Mouse (Mus musculus) embryonic facial prominence, embryonic 11.5 days (tissue): ENCODE measurements at regions not wholly inside any gene's neighbourhood (a gene's known extent, or its start where the extent isn't known, plus 50 kb on each side); places are given as distances from the start of the nearest gene placed in this dataset.

Experiments used
- ATAC-seq: fragments of 200-750 bp; cut with Nextera tagmentation; replicated peaks from 2 replicates; pipeline ENCODE4 v1.8.0; 2017; ENCODE audit warnings: low read depth; ENCODE audit not compliant: insufficient number of reproducible peaks, low FRiP score, low TSS enrichment
- DNase-seq: peaks from one replicate; pipeline ENCODE4 v3.0.0-alpha.2; 2015; ENCODE audit warnings: low spot score
- H3K27ac ChIP-seq: fragments of 300-500 bp; sonication (generic); replicated peaks from 2 replicates; pipeline ENCODE4 v1.5.1; 2014; ENCODE audit warnings: mild to moderate bottlenecking, low read depth, low read length, control low read depth
- H3K27me3 ChIP-seq: fragments of 300-500 bp; sonication (generic); 2 replicates; pipeline ENCODE4 v1.6.1; 2014; ENCODE audit warnings: mild to moderate bottlenecking, low read length, moderate library complexity, mixed read lengths; ENCODE audit not compliant: control insufficient read depth, insufficient read depth
- H3K36me3 ChIP-seq: fragments of 300-500 bp; sonication (generic); replicated peaks from 2 replicates; pipeline ENCODE4 v1.6.1; 2014; ENCODE audit warnings: low read depth, mild to moderate bottlenecking, low read length, moderate library complexity, mixed read lengths; ENCODE audit not compliant: control insufficient read depth, insufficient read depth
- H3K4me1 ChIP-seq: fragments of 300-500 bp; sonication (generic); 2 replicates; pipeline ENCODE4 v1.6.1; 2014; ENCODE audit warnings: low read length, mixed read lengths; ENCODE audit not compliant: control insufficient read depth, insufficient read depth
- H3K4me2 ChIP-seq: fragments of 300-500 bp; sonication (generic); 2 replicates; pipeline ENCODE4 v1.6.1; 2014; ENCODE audit warnings: low read depth, mild to moderate bottlenecking, control low read depth, low read length, moderate library complexity
- H3K4me3 ChIP-seq: fragments of 300-500 bp; sonication (generic); 2 replicates; pipeline ENCODE4 v1.5.1; 2014; ENCODE audit warnings: low read depth, low read length, control low read depth
- H3K9ac ChIP-seq: fragments of 300-500 bp; sonication (generic); replicated peaks from 2 replicates; pipeline ENCODE4 v1.6.1; 2014; ENCODE audit warnings: mild to moderate bottlenecking, control low read depth, low read length
- H3K9me3 ChIP-seq: fragments of 300-500 bp; sonication (generic); replicated peaks from 2 replicates; pipeline ENCODE4 v1.6.1; 2016; ENCODE audit warnings: mild to moderate bottlenecking, low read length, inconsistent platforms, mixed read lengths; ENCODE audit not compliant: control insufficient read depth
- WGBS: fragments of 180-500 bp; shearing (Covaris S2); extraction: QIAGEN DNeasy Blood & Tissue Kit; methylation state at CpG from one replicate; pipeline ENCODE4 v1.1.7; 2014; 5-methylcytosine and 5-hydroxymethylcytosine counted together

DNA sequence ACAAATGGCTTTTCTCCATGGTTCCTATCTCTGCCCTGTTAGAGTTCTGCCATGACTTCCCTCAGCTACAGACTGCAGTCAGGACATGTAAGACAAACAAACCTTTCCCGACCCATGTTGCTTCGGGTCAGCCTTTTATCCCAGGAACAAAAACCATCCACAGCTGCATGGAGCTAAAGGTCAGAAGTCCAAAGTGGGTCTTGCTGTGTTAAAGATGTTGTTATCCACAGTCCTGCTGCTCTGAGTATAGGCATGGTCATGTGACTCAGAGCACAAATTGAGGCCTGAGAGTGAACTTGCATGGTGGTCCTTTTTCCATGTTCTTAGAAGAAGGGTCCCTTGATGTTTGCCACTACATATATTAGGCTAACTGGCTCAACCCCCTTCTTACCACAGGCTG, 296.5 kb upstream of the Cdh4 start:
- ATAC-seq (no peak), DNase-seq (no peak)
- H3K4me2 ChIP-seq = no peak overlapping the region
- 26% methylated on average over 2 of the region's 2 CpGs for WGBS
- no peaks in the 10 kb centered on the region for H3K36me3 ChIP-seq
- no peaks in the 10 kb centered on the region for H3K4me1 ChIP-seq
- no peak overlapping the region for H3K9ac ChIP-seq
- no peak overlapping the region for H3K27ac ChIP-seq
- H3K9me3 ChIP-seq = no peaks in the 10 kb centered on the region
- H3K27me3 ChIP-seq = no peaks in the 10 kb centered on the region
- no peak overlapping the region for H3K4me3 ChIP-seq

DNA sequence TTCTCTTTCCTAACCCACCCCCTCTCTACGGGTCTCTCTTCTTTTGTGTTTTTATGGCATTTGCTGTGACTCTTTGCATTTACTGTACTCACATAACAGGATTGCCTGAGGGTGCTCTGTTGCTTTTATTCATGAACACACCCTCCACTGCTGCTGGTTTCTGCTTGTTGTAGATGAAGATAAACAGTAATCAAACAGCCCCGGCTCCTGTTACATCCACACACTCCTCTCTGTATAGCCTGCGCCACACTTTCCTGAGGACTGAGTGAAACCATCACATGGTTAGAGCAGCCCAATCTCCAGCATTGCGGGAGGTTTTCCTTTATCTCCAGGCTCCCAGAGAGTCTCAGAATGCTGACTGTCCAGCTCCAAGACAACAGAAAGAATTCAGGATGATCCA, 296.0 kb upstream of the Cdh4 start:
- Histone ChIP-seq H3K4me2 (no peak overlapping the region), H3K9ac (no peak overlapping the region), H3K27me3 (no peaks in the 10 kb centered on the region), H3K4me1 (no peaks in the 10 kb centered on the region), H3K27ac (no peak overlapping the region), H3K9me3 (no peaks in the 10 kb centered on the region), H3K36me3 (no peaks in the 10 kb centered on the region), H3K4me3 (no peak overlapping the region)
- WGBS = 64% methylated on average over 4 of the region's 4 CpGs
- ATAC-seq (0 out of 2 replicates have a peak, but pooled peaks have one; percentile 14), DNase-seq (peak; percentile 6)

DNA sequence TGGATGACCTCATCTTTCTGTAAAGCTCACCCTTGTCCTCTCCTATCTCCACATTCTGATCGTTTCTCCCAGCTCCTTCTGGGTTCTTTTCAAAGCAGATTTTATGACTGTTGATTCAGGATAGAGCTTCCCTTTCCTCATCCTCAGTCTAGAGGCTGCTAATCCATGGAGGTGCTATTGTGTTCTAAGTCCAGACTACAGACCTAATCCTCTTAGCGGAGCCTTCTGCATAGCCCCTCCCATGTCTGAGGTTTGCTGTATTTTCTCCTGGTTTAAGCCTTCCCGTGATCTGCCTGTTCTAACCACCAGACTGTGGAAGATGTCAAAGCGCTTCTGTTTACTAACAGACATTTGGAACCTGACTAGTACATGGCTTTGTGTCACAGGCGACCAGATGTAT, 294.0 kb upstream of the Cdh4 start:
- Histone ChIP-seq H3K9ac (no peak overlapping the region), H3K27ac (no peak overlapping the region), H3K36me3 (no peaks in the 10 kb centered on the region), H3K4me2 (no peak overlapping the region), H3K4me1 (no peaks in the 10 kb centered on the region), H3K4me3 (no peak overlapping the region), H3K9me3 (no peaks in the 10 kb centered on the region), H3K27me3 (no peaks in the 10 kb centered on the region)
- WGBS = 57% methylated on average over 5 of the region's 5 CpGs
- ATAC-seq (no peak), DNase-seq (no peak)

DNA sequence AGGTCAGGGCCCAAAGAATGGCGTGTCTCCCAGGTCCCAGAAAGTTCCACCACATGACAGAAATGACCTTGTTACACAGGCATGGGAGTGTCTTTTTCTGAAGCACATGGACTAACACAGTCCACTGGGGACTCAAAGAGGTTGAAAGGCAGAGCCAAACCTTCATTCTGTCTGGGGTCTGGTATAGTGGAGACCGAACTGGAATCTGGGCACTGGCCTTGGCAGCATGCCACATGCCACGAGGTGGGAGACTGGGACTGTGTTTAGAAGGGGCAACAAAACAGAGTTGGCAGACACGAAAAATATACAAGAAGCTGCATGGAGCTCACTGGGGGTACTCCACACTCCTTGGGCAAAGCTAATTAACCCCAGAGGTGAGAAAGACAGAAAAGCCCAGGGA, 293.6 kb upstream of the Cdh4 start:
- Histone ChIP-seq H3K27me3 (no peaks in the 10 kb centered on the region), H3K27ac (no peak overlapping the region), H3K4me2 (no peak overlapping the region), H3K4me1 (no peaks in the 10 kb centered on the region), H3K36me3 (no peaks in the 10 kb centered on the region), H3K4me3 (no peak overlapping the region), H3K9ac (no peak overlapping the region), H3K9me3 (no peaks in the 10 kb centered on the region)
- 85% methylated on average over 4 of the region's 4 CpGs for WGBS
- DNase-seq = no peak
- ATAC-seq = no peak

DNA sequence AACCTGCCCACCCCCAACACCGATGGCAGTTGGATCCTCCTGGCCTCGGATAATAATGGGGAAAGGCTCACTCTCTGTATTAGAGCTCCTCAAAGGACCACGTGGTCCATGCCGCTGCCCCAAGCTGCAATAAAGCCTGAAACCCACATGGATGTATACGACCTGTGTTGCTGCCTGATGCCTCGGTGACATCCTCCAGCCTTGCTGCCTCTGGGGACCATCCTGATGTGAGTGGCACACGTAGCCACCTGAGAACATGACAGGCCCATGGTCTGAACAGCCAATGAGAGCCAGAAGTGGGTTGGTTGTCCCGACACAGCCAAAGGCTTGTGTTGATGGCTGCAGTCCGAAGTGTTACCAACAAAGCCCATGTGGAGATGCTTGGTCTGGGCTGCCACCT, 283.4 kb upstream of the Cdh4 start:
- Histone ChIP-seq H3K4me2 (no peak overlapping the region), H3K27ac (no peak overlapping the region), H3K9ac (no peak overlapping the region), H3K4me3 (no peak overlapping the region), H3K9me3 (no peaks in the 10 kb centered on the region), H3K4me1 (no peaks in the 10 kb centered on the region), H3K27me3 (no peaks in the 10 kb centered on the region), H3K36me3 (no peaks in the 10 kb centered on the region)
- ATAC-seq (no peak), DNase-seq (no peak)
- WGBS = 92% methylated on average over 9 of the region's 9 CpGs

DNA sequence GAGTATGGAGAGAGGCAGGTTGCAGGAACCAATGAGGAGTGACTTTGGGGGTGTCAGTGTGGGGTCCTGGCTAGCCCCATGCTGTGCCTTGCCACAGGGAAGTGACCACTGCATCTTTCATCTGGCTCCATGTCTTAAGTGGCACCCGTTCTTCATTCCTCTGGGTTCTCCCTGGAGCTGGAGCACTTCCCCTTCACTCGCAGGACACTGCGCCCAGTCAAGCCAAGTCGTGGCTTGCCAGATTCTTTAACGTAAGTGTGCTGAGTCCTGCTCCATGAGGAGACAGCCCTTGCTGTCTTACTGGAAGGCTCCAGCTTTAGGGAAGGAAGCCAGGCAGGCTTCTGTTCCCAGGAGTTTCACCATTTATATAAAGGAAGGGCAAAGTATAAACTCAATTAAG, 279.1 kb upstream of the Cdh4 start:
- Histone ChIP-seq H3K4me3 (no peak overlapping the region), H3K4me2 (no peak overlapping the region), H3K27ac (no peak overlapping the region), H3K4me1 (no peaks in the 10 kb centered on the region), H3K27me3 (no peaks in the 10 kb centered on the region), H3K36me3 (no peaks in the 10 kb centered on the region), H3K9me3 (no peaks in the 10 kb centered on the region), H3K9ac (no peak overlapping the region)
- no peak for ATAC-seq
- no peak for DNase-seq
- WGBS = 82% methylated on average over 5 of the region's 5 CpGs

DNA sequence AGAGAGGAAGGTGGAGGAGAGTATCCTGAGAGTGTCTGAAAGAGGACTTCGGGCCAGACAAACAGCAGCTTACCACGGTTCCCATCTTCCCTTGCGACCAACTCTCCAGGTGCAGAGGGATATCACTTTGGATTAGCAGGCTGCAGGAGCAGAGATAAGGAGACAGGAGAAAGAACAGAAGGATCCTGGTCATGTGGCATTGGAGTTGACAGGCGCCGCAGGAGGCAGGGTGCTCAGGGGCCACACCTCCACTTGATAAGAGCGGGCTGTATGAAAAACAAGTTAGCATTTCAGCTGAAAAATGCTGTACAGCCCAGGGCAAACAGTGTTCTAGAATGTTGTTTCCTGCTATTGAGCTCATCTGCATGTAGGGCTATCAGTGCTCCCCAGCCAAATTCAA, 272.1 kb upstream of the Cdh4 start:
- H3K27me3 ChIP-seq = no peaks in the 10 kb centered on the region
- no peak overlapping the region for H3K4me3 ChIP-seq
- no peaks in the 10 kb centered on the region for H3K9me3 ChIP-seq
- H3K27ac ChIP-seq = no peak overlapping the region
- DNase-seq (no peak), ATAC-seq (no peak)
- no peaks in the 10 kb centered on the region for H3K36me3 ChIP-seq
- no peak overlapping the region for H3K4me2 ChIP-seq
- no peak overlapping the region for H3K9ac ChIP-seq
- 60% methylated on average over 6 of the region's 6 CpGs for WGBS
- H3K4me1 ChIP-seq = no peaks in the 10 kb centered on the region

DNA sequence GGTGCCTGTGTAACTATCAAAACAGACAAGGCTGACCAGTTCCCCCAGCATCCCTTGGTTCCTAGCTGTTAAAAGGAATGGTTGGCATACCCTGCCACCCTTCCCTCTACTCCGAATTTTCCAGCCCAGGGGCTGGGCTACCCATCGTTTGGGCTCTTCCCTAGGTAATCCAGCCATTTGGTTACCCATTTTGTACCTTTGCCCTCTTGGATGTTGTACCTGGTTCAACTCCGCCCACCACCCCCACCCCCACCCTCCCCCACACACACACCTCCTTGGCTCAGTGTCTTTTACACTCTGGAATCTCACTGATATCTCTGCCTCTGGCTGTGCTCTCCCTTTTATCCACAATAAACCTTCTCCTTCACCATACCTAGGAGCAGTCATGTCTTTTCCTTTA, 271.6 kb upstream of the Cdh4 start:
- ATAC-seq (no peak), DNase-seq (no peak)
- H3K4me3 ChIP-seq = no peak overlapping the region
- no peaks in the 10 kb centered on the region for H3K36me3 ChIP-seq
- no peak overlapping the region for H3K27ac ChIP-seq
- WGBS = 46% methylated on average over 3 of the region's 3 CpGs
- no peak overlapping the region for H3K9ac ChIP-seq
- no peaks in the 10 kb centered on the region for H3K27me3 ChIP-seq
- H3K4me1 ChIP-seq = no peaks in the 10 kb centered on the region
- H3K4me2 ChIP-seq = no peak overlapping the region
- no peaks in the 10 kb centered on the region for H3K9me3 ChIP-seq
